Mouse (Mus musculus): ENCODE data around the gene Pbld2. TPM values are rescaled to one million over a fixed set of nuclear protein-coding genes. Genes with fewer than 3 reads are reported as not detected.

Pbld2 gene
- polyA plus RNA-seq, 1 experiment: 0.11 TPM

DNA sequence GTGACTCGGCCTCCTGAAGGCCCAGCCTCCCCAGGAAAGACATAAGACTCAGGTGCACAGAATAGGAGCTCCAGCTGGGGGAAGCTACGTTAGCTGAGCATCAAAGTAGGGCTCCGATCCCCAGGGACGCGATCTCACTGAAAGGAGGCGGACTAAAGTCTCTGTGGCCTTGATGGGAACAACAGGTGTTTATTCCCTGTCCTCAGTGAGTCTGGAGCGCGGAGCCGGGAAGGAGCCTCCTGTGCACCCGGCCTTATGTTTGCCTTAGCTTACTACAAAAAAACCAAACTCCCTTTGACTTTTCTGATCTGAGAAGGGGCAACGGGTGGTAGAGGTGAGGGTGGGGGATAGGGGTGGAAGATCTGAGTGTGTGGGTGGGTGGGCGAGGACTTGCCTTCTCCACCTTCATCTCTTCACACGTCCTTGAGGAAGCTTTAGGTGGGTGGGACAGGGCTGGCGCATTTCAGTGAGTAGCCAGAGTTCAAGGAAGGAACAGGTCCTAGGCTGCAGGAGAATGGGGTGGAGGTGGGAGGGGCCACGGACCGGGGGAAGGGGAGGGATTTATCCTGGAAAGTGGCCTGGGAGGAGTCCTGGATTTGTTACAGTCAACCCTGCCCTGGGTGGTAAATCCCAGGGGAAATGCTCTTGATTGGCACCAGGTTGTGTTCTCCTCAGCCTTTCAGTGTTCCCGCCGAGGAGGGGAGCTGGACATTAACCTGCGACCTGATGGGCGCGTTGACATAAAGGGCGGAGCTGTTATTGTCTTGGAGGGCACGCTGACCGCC is 33.0 kb downstream of the Pbld2 start:
- Histone ChIP-seq H3K79me3 (ENCODE audit: low read depth) (no peaks in the 10 kb centered on the region), H3K36me3 (ENCODE audit: control insufficient read depth, insufficient read depth) (no peaks in the 10 kb centered on the region), H3K27me3 (ENCODE audit: control insufficient read depth, insufficient read depth, insufficient read length) (peaks cover 27% of the 10 kb centered on the region), H3ac (ENCODE audit: control insufficient read depth, insufficient read length, low read depth) (no peak overlapping the region), H3K4me3 (ENCODE audit: insufficient read depth, poor library complexity, severe bottlenecking) (no peak overlapping the region), H3K79me2 (ENCODE audit: control insufficient read depth, insufficient read depth) (no peaks in the 10 kb centered on the region)
- TF ChIP-seq CTCF (IDR thresholded peaks at IDR 0.05; ENCODE audit: control insufficient read depth, insufficient read depth, insufficient read length) (no peak), USF1 (IDR thresholded peaks at IDR 0.05; ENCODE audit: low read depth) (no peak), MAX (IDR thresholded peaks at IDR 0.05) (no peak), CEBPB (IDR thresholded peaks at IDR 0.05; ENCODE audit: low read depth) (no peak), FOSL1 (IDR thresholded peaks at IDR 0.05; ENCODE audit: insufficient read depth, low read length, poor library complexity, severe bottlenecking) (no peak), MYOD1 (IDR thresholded peaks at IDR 0.05; ENCODE audit: control insufficient read depth, insufficient read length, low read depth) (no peak), MYOG (IDR thresholded peaks at IDR 0.05; ENCODE audit: control insufficient read depth, extremely low read depth, insufficient read length) (no peak)

DNA sequence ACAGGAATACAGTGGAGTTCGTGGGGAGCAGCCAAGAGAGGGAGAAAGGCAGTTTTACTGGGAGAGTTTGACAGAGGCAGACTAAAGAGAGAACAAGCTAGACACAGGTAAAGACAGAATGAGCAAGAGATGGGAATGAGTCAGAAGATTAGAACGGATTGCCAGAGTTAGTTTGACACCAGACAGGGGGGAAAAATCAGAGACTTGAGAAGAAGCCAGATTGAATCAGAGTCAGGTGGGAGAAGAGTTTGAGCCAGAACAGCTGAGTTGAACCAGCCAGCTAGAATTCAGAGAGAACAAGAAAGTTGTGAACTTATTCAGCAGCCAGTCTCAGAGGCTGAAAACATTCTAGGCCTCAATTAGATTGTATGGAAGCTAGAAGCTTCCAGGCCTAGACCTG is 35.7 kb downstream of the Pbld2 start, which contains the start of gene Pbld1:
Pbld1 (plus strand) TSS at position 301 of the 400 bp plus-strand sequence.
- no peak within 1 kb of the TSS for H3K4me3 ChIP-seq (ENCODE audit: insufficient read depth, poor library complexity, severe bottlenecking)
- H3K27me3 ChIP-seq (ENCODE audit: control insufficient read depth, insufficient read depth, insufficient read length): peaks cover 46% of the 10 kb centered on the region
- H3ac ChIP-seq (ENCODE audit: control insufficient read depth, insufficient read length, low read depth): no peak within 1 kb of the TSS
- no peaks in the 10 kb centered on the region for H3K79me2 ChIP-seq (ENCODE audit: control insufficient read depth, insufficient read depth)
- no peaks in the 10 kb centered on the region for H3K36me3 ChIP-seq (ENCODE audit: control insufficient read depth, insufficient read depth)
- H3K79me3 ChIP-seq (ENCODE audit: low read depth): no peaks in the 10 kb centered on the region
- TF ChIP-seq USF1 (IDR thresholded peaks at IDR 0.05; ENCODE audit: low read depth): no peak
- no peak for TF ChIP-seq MYOG (IDR thresholded peaks at IDR 0.05; ENCODE audit: control insufficient read depth, extremely low read depth, insufficient read length)
- TF ChIP-seq MAX (IDR thresholded peaks at IDR 0.05): no peak
- no peak for TF ChIP-seq MYOD1 (IDR thresholded peaks at IDR 0.05; ENCODE audit: control insufficient read depth, insufficient read length, low read depth)
- TF ChIP-seq FOSL1 (IDR thresholded peaks at IDR 0.05; ENCODE audit: insufficient read depth, low read length, poor library complexity, severe bottlenecking): no peak
- no peak for TF ChIP-seq CTCF (IDR thresholded peaks at IDR 0.05; ENCODE audit: control insufficient read depth, insufficient read depth, insufficient read length)

DNA sequence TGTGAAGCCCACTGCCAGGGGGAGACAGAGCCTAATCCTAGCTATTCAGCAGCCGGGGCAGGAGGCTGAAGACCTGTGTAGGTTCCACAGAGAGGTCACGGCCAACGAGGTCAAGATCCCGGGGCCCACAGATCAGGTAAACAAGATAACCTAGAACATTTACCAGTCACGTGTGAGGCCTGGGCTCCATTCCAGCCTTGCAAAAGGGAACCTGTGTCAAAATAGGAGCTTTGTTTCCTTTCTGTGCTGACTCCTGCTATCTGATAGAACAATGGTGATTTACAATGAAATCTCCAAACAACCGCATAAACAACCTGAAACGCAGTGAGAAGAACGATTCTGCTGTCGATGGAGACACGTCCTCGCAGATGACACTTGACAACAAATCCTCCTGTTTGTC is 36.3 kb downstream of the Pbld2 start:
- Histone ChIP-seq H3K36me3 (ENCODE audit: control insufficient read depth, insufficient read depth) (no peaks in the 10 kb centered on the region), H3ac (ENCODE audit: control insufficient read depth, insufficient read length, low read depth) (no peak overlapping the region), H3K79me2 (ENCODE audit: control insufficient read depth, insufficient read depth) (no peaks in the 10 kb centered on the region), H3K4me3 (ENCODE audit: insufficient read depth, poor library complexity, severe bottlenecking) (no peak overlapping the region), H3K27me3 (ENCODE audit: control insufficient read depth, insufficient read depth, insufficient read length) (peaks cover 46% of the 10 kb centered on the region), H3K79me3 (ENCODE audit: low read depth) (no peaks in the 10 kb centered on the region)
- no peak for TF ChIP-seq USF1 (IDR thresholded peaks at IDR 0.05; ENCODE audit: low read depth)
- no peak for TF ChIP-seq FOSL1 (IDR thresholded peaks at IDR 0.05; ENCODE audit: insufficient read depth, low read length, poor library complexity, severe bottlenecking)
- no peak for TF ChIP-seq MAX (IDR thresholded peaks at IDR 0.05)
- no peak for TF ChIP-seq MYOG (IDR thresholded peaks at IDR 0.05; ENCODE audit: control insufficient read depth, extremely low read depth, insufficient read length)
- TF ChIP-seq CTCF (IDR thresholded peaks at IDR 0.05; ENCODE audit: control insufficient read depth, insufficient read depth, insufficient read length): no peak
- TF ChIP-seq CEBPB (IDR thresholded peaks at IDR 0.05; ENCODE audit: low read depth): no peak

DNA sequence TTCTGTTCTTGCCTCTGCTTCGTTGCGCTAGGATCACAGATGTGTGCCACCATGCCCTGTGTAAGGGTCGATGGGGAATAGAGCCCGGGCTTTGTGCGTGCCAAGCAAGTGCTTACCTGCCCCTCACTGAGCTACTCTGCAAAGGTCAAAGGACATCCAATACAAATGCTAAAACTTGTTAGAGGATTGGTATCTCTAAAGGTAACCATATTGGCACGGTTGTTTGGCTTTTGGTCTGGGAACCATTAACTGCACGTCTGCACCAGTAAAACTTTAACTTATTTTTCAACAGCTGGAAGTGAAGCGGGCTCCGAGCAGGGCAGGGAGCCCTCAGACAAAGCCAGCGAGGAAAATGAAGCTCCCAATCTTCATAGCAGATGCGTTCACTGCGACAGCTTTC is 37.2 kb downstream of the Pbld2 start:
- no peak overlapping the region for H3K4me3 ChIP-seq (ENCODE audit: insufficient read depth, poor library complexity, severe bottlenecking)
- no peaks in the 10 kb centered on the region for H3K79me2 ChIP-seq (ENCODE audit: control insufficient read depth, insufficient read depth)
- H3K36me3 ChIP-seq (ENCODE audit: control insufficient read depth, insufficient read depth): no peaks in the 10 kb centered on the region
- H3K79me3 ChIP-seq (ENCODE audit: low read depth): no peaks in the 10 kb centered on the region
- H3K27me3 ChIP-seq (ENCODE audit: control insufficient read depth, insufficient read depth, insufficient read length): peaks cover 46% of the 10 kb centered on the region
- TF ChIP-seq CEBPB (IDR thresholded peaks at IDR 0.05; ENCODE audit: low read depth) (no peak), MAX (IDR thresholded peaks at IDR 0.05) (no peak), FOSL1 (IDR thresholded peaks at IDR 0.05; ENCODE audit: insufficient read depth, low read length, poor library complexity, severe bottlenecking) (no peak), CTCF (IDR thresholded peaks at IDR 0.05; ENCODE audit: control insufficient read depth, insufficient read depth, insufficient read length) (no peak), MYOG (IDR thresholded peaks at IDR 0.05; ENCODE audit: control insufficient read depth, extremely low read depth, insufficient read length) (no peak), USF1 (IDR thresholded peaks at IDR 0.05; ENCODE audit: low read depth) (no peak), MYOD1 (IDR thresholded peaks at IDR 0.05; ENCODE audit: control insufficient read depth, insufficient read length, low read depth) (no peak)
- H3ac ChIP-seq (ENCODE audit: control insufficient read depth, insufficient read length, low read depth): no peak overlapping the region

DNA sequence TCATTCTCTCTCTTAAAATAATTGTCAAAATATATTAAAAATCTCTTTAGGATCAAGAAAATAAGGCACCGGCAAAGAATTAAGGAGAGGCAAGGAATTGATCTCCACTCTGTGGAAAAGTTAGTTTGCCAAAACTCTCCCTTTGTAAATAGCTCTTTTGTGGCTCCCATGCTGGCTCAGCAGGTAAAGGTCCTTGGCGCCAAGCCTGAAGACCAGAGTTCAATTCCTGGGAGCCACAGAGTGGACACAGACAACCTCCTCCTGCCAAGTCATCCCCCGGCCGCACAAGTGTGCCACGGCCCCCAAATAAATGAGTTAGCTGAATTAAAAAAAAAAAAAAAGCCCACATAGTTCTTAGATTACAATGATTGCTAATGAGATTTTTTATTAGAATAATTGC is 38.6 kb downstream of the Pbld2 start:
- Histone ChIP-seq H3K79me3 (ENCODE audit: low read depth) (no peaks in the 10 kb centered on the region), H3K36me3 (ENCODE audit: control insufficient read depth, insufficient read depth) (no peaks in the 10 kb centered on the region), H3ac (ENCODE audit: control insufficient read depth, insufficient read length, low read depth) (no peak overlapping the region), H3K4me3 (ENCODE audit: insufficient read depth, poor library complexity, severe bottlenecking) (no peak overlapping the region), H3K79me2 (ENCODE audit: control insufficient read depth, insufficient read depth) (no peaks in the 10 kb centered on the region), H3K27me3 (ENCODE audit: control insufficient read depth, insufficient read depth, insufficient read length) (peaks cover 38% of the 10 kb centered on the region)
- no peak for TF ChIP-seq FOSL1 (IDR thresholded peaks at IDR 0.05; ENCODE audit: insufficient read depth, low read length, poor library complexity, severe bottlenecking)
- TF ChIP-seq CEBPB (IDR thresholded peaks at IDR 0.05; ENCODE audit: low read depth): no peak
- no peak for TF ChIP-seq USF1 (IDR thresholded peaks at IDR 0.05; ENCODE audit: low read depth)
- TF ChIP-seq MAX (IDR thresholded peaks at IDR 0.05): no peak
- no peak for TF ChIP-seq CTCF (IDR thresholded peaks at IDR 0.05; ENCODE audit: control insufficient read depth, insufficient read depth, insufficient read length)
- no peak for TF ChIP-seq MYOG (IDR thresholded peaks at IDR 0.05; ENCODE audit: control insufficient read depth, extremely low read depth, insufficient read length)
- no peak for TF ChIP-seq MYOD1 (IDR thresholded peaks at IDR 0.05; ENCODE audit: control insufficient read depth, insufficient read length, low read depth)
